Mouse (Mus musculus): ENCODE measurements at regions not wholly inside any gene's neighbourhood (a gene's known extent, or its start where the extent isn't known, plus 50 kb on each side); places are given as distances from the start of the nearest gene placed in this dataset.

DNA sequence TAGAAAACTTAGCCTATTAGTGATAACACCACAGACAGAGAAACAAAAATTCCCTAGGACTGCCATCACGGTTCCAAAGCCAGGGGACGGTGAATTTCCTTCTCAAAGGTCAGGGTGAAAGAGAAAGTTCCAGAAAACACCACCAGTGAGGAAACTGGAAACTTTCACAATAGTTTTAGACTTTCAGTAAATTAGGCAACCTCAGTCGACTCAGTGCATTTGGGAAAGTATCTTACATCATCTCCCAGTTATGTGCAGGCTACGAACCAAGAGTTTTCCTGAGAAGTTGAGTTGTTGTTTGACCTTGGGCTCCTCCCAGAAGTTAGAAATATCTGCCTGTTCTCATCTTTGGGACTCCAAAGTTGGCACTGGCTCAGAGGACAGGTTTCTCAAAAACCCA lies 116.9 kb downstream of the Ahr start:
- Histone ChIP-seq H3K79me2 (ENCODE audit: control insufficient read depth, insufficient read depth, low read length, poor library complexity) (no peaks in the 10 kb centered on the region), H3K36me3 (ENCODE audit: control insufficient read depth in 1 of 2, insufficient read depth in 2 of 2, low read length in 2 of 2) (no peaks in the 10 kb centered on the region), H3K27me3 (ENCODE audit: control insufficient read depth in 1 of 2, insufficient read depth in 2 of 2, low read length in 2 of 2) (no peaks in the 10 kb centered on the region), H3K4me3 (ENCODE audit: control insufficient read depth in 1 of 2, insufficient read depth in 1 of 2, low read depth in 2 of 2, low read length in 2 of 2) (no peak overlapping the region), H3K9ac (ENCODE audit: control insufficient read depth, low read depth, low read length, poor library complexity, severe bottlenecking) (no peak overlapping the region), H3K9me3 (replicated peaks; ENCODE audit: insufficient read depth, low read length) (no peaks in the 10 kb centered on the region), H3K27ac (ENCODE audit: control insufficient read depth, low read depth, low read length) (no peak overlapping the region), H3K4me1 (ENCODE audit: control insufficient read depth in 1 of 2, insufficient read depth in 2 of 2, low read length in 2 of 2) (no peaks in the 10 kb centered on the region)
- TF ChIP-seq GABPA (IDR thresholded peaks at IDR 0.05; ENCODE audit: low read depth, low read length) (no peak), NELFE (IDR thresholded peaks at IDR 0.05; ENCODE audit: low read depth, low read length) (no peak), RCOR1 (IDR thresholded peaks at IDR 0.05; ENCODE audit: low read depth, low read length) (no peak), ZNF384 (IDR thresholded peaks at IDR 0.05; ENCODE audit: low read depth, low read length) (no peak), MYC (IDR thresholded peaks at IDR 0.05; ENCODE audit: low read depth, low read length) (no peak), ZMIZ1 (IDR thresholded peaks at IDR 0.05; ENCODE audit: low read depth, low read length) (no peak), POLR2AphosphoS2 (IDR thresholded peaks at IDR 0.05; ENCODE audit: low read length) (no peak), JUND (IDR thresholded peaks at IDR 0.05; ENCODE audit: low read depth, low read length) (no peak)
- no peak for DNase-seq (ENCODE audit: low read depth, low spot score)

DNA sequence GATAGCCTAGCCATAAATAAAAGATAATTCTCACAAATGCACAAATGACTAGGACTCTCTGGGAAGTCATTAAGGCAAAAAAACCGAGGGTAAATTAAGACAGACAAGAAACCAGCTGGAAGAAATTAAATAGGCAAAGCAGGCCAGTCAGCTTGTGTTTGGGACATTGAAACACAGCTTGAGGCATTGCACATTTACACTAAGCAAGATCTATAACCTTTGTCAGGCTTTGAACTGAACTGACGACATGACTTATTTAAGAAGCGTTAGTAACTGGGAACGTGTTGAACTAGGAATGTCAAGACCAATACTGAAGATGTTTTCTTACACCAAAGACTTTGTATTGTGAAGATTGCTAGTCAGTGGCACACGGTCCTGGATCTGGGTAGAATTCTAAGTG lies 118.3 kb downstream of the Ahr start:
- no peaks in the 10 kb centered on the region for H3K36me3 ChIP-seq (ENCODE audit: control insufficient read depth in 1 of 2, insufficient read depth in 2 of 2, low read length in 2 of 2)
- no peaks in the 10 kb centered on the region for H3K79me2 ChIP-seq (ENCODE audit: control insufficient read depth, insufficient read depth, low read length, poor library complexity)
- no peak overlapping the region for H3K4me3 ChIP-seq (ENCODE audit: control insufficient read depth in 1 of 2, insufficient read depth in 1 of 2, low read depth in 2 of 2, low read length in 2 of 2)
- no peaks in the 10 kb centered on the region for H3K27me3 ChIP-seq (ENCODE audit: control insufficient read depth in 1 of 2, insufficient read depth in 2 of 2, low read length in 2 of 2)
- H3K4me1 ChIP-seq (ENCODE audit: control insufficient read depth in 1 of 2, insufficient read depth in 2 of 2, low read length in 2 of 2) = no peaks in the 10 kb centered on the region
- no peaks in the 10 kb centered on the region for H3K9me3 ChIP-seq (replicated peaks; ENCODE audit: insufficient read depth, low read length)
- DNase-seq (ENCODE audit: low read depth, low spot score) = no peak
- H3K27ac ChIP-seq (ENCODE audit: control insufficient read depth, low read depth, low read length) = no peak overlapping the region
- H3K9ac ChIP-seq (ENCODE audit: control insufficient read depth, low read depth, low read length, poor library complexity, severe bottlenecking) = no peak overlapping the region
- TF ChIP-seq BHLHE40 (IDR thresholded peaks at IDR 0.05; ENCODE audit: borderline replicate concordance, low read depth, low read length) (no peak), JUND (IDR thresholded peaks at IDR 0.05; ENCODE audit: low read depth, low read length) (no peak), MYC (IDR thresholded peaks at IDR 0.05; ENCODE audit: low read depth, low read length) (no peak), CHD1 (IDR thresholded peaks at IDR 0.05; ENCODE audit: low read depth, low read length) (no peak), MXI1 (IDR thresholded peaks at IDR 0.05; ENCODE audit: low read depth, low read length) (no peak), POLR2AphosphoS2 (IDR thresholded peaks at IDR 0.05; ENCODE audit: low read length) (no peak), USF1 (IDR thresholded peaks at IDR 0.05; ENCODE audit: low read depth, low read length) (no peak), MAZ (IDR thresholded peaks at IDR 0.05; ENCODE audit: low read depth, low read length) (no peak), KAT2A (conservative IDR thresholded peaks at IDR 0.05; ENCODE audit: low read depth, low read length) (no peak), RAD21 (IDR thresholded peaks at IDR 0.05; ENCODE audit: low read depth, low read length) (no peak), GABPA (IDR thresholded peaks at IDR 0.05; ENCODE audit: low read depth, low read length) (no peak), TCF12 (IDR thresholded peaks at IDR 0.05; ENCODE audit: low read depth, low read length) (no peak), POLR2AphosphoS5 (IDR thresholded peaks at IDR 0.05; ENCODE audit: borderline replicate concordance, low read depth, low read length) (no peak), CHD2 (IDR thresholded peaks at IDR 0.05; ENCODE audit: low read length) (no peak), MYB (IDR thresholded peaks at IDR 0.05; ENCODE audit: low read depth, low read length) (no peak)
